8 mouse cellular contexts compared by ENCODE assay signal in genomic region chr11:80564975-80565965, GRCm38 (mm10).
DNase-seq lines count a peak whose midpoint lies in the region.

No protein-coding gene starts in this region.

- peak; percentile 24 for DNase-seq in adrenal gland, adult 2 months
- DNase-seq in adrenal gland, postnatal 4 days (ENCODE audit: low spot score in 2 of 2) = no peak
- peak; percentile 36 for DNase-seq in layer of hippocampus, adult 11-12 months (ENCODE audit: low spot score)
- no peak for DNase-seq in layer of hippocampus, adult 9-10 months (ENCODE audit: low spot score)
- peak; percentile 52 for DNase-seq in cerebellum, adult 9-11 months
- peak; percentile 35 for DNase-seq in lung, postnatal 25 days (ENCODE audit: low spot score)
- no peak for DNase-seq in spleen, adult 12 weeks (ENCODE audit: low spot score)
- no peak for DNase-seq in left cerebral cortex, adult 11 months (ENCODE audit: low spot score)

Comparison
In these comparisons a context has a peak if more than half of its experiments do, and no peak if none do; other contexts are left out.
1. DNase-seq: peak in adrenal gland, adult 2 months (single experiment), layer of hippocampus, adult 11-12 months (single experiment), cerebellum, adult 9-11 months (single experiment) and lung, postnatal 25 days (single experiment); none in adrenal gland, postnatal 4 days (0 of 2), layer of hippocampus, adult 9-10 months (single experiment), spleen, adult 12 weeks (single experiment) and left cerebral cortex, adult 11 months (single experiment).